Mouse (Mus musculus): ENCODE results near the gene Gabrd. TPM values are rescaled to one million over a fixed set of nuclear protein-coding genes. Genes with fewer than 3 reads are reported as not detected.

Gene Gabrd
- polyA plus RNA-seq (2017; shearing (Covaris generic)): 1.1 TPM

DNA sequence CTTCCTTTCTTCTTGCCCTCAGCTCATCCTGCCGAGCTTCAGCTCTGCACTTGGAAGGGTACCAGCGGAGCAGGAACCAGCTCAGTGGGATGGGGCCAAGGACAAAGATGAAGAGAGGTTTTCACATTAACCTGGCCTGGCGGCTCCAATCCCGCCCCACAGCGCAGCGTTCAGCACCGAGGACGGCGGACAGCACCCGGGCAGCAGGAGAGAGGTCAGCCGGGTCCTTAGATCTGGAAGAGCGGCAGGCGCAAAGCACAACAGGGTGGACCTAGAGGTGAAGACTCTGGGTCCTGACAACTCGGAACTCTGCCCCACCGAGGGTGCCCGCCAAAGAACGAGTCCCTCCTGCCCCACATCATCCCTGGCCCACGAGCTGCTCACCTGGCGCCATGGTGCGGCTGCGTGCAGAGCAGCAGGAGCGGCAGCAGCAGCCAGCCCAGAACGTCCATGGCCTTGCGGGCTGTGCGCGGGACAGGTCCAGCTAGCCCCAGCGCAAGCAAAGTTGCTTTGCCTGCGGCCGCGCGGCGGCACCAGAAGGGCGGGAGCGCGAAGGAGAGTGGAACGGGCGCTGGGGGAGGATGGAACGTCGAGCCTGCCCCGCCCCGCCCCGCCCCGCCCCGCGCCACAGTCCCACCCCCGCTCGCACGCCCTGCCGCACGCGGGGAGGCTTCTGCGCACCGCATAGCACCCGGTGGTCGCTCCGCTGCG, at the start of gene Gabrd:
Gabrd (minus strand) TSS at position 602 of the 711 bp plus-strand sequence.

GRCm38 (mm10) chr4:155409058-155409776, 11.3 kb upstream of the Gabrd start, which contains the start of gene Cfap74:
TSS of gene Cfap74 (plus strand) at chr4:155409190.

DNA sequence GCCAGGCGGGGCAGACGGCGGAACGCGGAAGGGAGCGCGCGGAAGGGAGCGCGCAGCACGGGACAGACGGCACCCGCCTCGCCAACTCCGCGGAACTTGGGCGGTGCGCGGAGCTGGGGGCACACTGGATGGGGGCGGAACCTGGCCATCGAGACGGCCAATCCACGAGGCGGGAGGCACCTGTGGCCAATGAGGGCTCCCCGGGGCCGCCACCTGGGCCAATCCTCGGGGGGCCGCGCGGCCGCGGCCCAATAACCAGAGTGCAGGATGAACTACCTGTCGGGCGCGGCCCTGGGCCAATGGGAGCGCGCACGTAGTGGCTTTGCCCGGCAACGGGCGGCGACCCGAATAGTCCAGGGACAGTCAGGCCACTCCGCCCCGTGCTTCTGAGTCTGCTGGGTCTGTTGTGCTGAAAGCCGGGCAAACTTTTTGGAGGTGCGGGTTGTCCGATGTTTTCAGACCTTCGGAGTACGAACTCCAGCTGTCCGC, 36.6 kb downstream of the Gabrd start, which contains the start of gene Prkcz:
Prkcz (minus strand) TSS at position 59 of the 489 bp plus-strand sequence.

Other genes with a start within 250 kb of the Gabrd start
- 116 TPM for gene Ski, start 175.5 kb downstream of the Gabrd start, polyA plus RNA-seq (2017; shearing (Covaris generic))
- 47.9 TPM for gene Faap20, start 148.3 kb downstream of the Gabrd start, polyA plus RNA-seq (2017; shearing (Covaris generic))
- 44.9 TPM for gene Prkcz, start 36.8 kb downstream of the Gabrd start, polyA plus RNA-seq (2017; shearing (Covaris generic))
- 5.7 TPM for gene Cfap74, start 11.1 kb upstream of the Gabrd start, polyA plus RNA-seq (2017; shearing (Covaris generic))
- not detected for gene Tmem52, start 71.0 kb upstream of the Gabrd start, polyA plus RNA-seq (2017; shearing (Covaris generic))
- gene Gnb1, start 93.2 kb upstream of the Gabrd start, polyA plus RNA-seq (2017; shearing (Covaris generic)): 437 TPM
- gene Nadk, start 164.3 kb upstream of the Gabrd start, polyA plus RNA-seq (2017; shearing (Covaris generic)): 110 TPM
- 20.0 TPM for gene Slc35e2, start 203.3 kb upstream of the Gabrd start, polyA plus RNA-seq (2017; shearing (Covaris generic))
- 314 TPM for gene Cdk11b, start 226.7 kb upstream of the Gabrd start, polyA plus RNA-seq (2017; shearing (Covaris generic))
- gene Gm10563, start 247.3 kb upstream of the Gabrd start, polyA plus RNA-seq (2017; shearing (Covaris generic)): not detected